Mouse (Mus musculus): ENCODE measurements around the gene Man2b1. TPM values are rescaled to one million over a fixed set of nuclear protein-coding genes. Genes with fewer than 3 reads are reported as not detected.

Man2b1 gene
- 34.7 and 35.7 TPM in 2 replicates for polyA plus RNA-seq (2012; rRNA removed)

- peak within 1 kb of the TSS; percentile 93 for H3K4me3 ChIP-seq (replicated peaks; ENCODE audit: insufficient read depth, low read depth, low read length)
- under 1% methylated on average over 30 of the region's 30 CpGs for WGBS
- TF ChIP-seq CTCF (IDR thresholded peaks at IDR 0.05; ENCODE audit: borderline replicate concordance, insufficient read depth, low read depth, low read length) (0 out of 2 replicates have a peak, but pooled peaks have one; percentile 25), POLR2A (IDR thresholded peaks at IDR 0.05; ENCODE audit: borderline replicate concordance, insufficient read depth, low read length) (peak; percentile 80)
- H3K27ac ChIP-seq (ENCODE audit: insufficient read depth, low read length): peak within 1 kb of the TSS; percentile 70; the same call in 1 of the 2 replicates
- H3K27me3 ChIP-seq (ENCODE audit: control insufficient read depth, insufficient read depth, low read length): no peaks in the 10 kb centered on the region
- peak; percentile 87 to 90 for DNase-seq
- peaks cover 13% of the 10 kb centered on the region for H3K4me1 ChIP-seq (ENCODE audit: control insufficient read depth, insufficient read depth, low read length)
These were observed at the start of gene Man2b1 for GRCm38 (mm10) chr8:85083108-85083813. Gene Man2b1, plus strand, starts transcription at chr8:85083270.

- TF ChIP-seq CTCF (IDR thresholded peaks at IDR 0.05; ENCODE audit: borderline replicate concordance, insufficient read depth, low read depth, low read length): no peak
- no peak for TF ChIP-seq POLR2A (IDR thresholded peaks at IDR 0.05; ENCODE audit: borderline replicate concordance, insufficient read depth, low read length)
- no peak for DNase-seq
- Histone ChIP-seq H3K27ac (ENCODE audit: insufficient read depth, low read length) (no peak overlapping the region), H3K4me3 (replicated peaks; ENCODE audit: insufficient read depth, low read depth, low read length) (no peak overlapping the region), H3K4me1 (ENCODE audit: control insufficient read depth, insufficient read depth, low read length) (peaks cover 11% of the 10 kb centered on the region), H3K27me3 (ENCODE audit: control insufficient read depth, insufficient read depth, low read length) (no peaks in the 10 kb centered on the region)
- 55% methylated on average over 1 of the region's 1 CpGs for WGBS
These were observed 49.2 kb upstream of the Man2b1 start for GRCm38 (mm10) chr8:85033867-85034266.

- no peak for TF ChIP-seq POLR2A (IDR thresholded peaks at IDR 0.05; ENCODE audit: borderline replicate concordance, insufficient read depth, low read length)
- TF ChIP-seq CTCF (IDR thresholded peaks at IDR 0.05; ENCODE audit: borderline replicate concordance, insufficient read depth, low read depth, low read length): no peak
- no peak overlapping the region for H3K27ac ChIP-seq (ENCODE audit: insufficient read depth, low read length)
- peaks cover 7% of the 10 kb centered on the region; the same call in 1 of the 2 replicates for H3K4me1 ChIP-seq (ENCODE audit: control insufficient read depth, insufficient read depth, low read length)
- no peaks in the 10 kb centered on the region for H3K27me3 ChIP-seq (ENCODE audit: control insufficient read depth, insufficient read depth, low read length)
- DNase-seq: peak; percentile 62 to 68
- WGBS: 2% methylated on average over 13 of the region's 13 CpGs
- H3K4me3 ChIP-seq (replicated peaks; ENCODE audit: insufficient read depth, low read depth, low read length): no peak overlapping the region
These were observed 48.3 kb upstream of the Man2b1 start for GRCm38 (mm10) chr8:85034764-85035163.

GRCm38 (mm10) chr8:85035165-85035727 lies 47.8 kb upstream of the Man2b1 start:
- Histone ChIP-seq H3K27ac (ENCODE audit: insufficient read depth, low read length) (no peak overlapping the region), H3K4me1 (ENCODE audit: control insufficient read depth, insufficient read depth, low read length) (peaks cover 7% of the 10 kb centered on the region; the same call in 1 of the 2 replicates), H3K27me3 (ENCODE audit: control insufficient read depth, insufficient read depth, low read length) (no peaks in the 10 kb centered on the region), H3K4me3 (replicated peaks; ENCODE audit: insufficient read depth, low read depth, low read length) (no peak overlapping the region)
- 6% methylated on average over 12 of the region's 12 CpGs for WGBS
- no peak for DNase-seq
- no peak for TF ChIP-seq CTCF (IDR thresholded peaks at IDR 0.05; ENCODE audit: borderline replicate concordance, insufficient read depth, low read depth, low read length)

GRCm38 (mm10) chr8:85035728-85036310 lies 47.3 kb upstream of the Man2b1 start:
- Histone ChIP-seq H3K4me3 (replicated peaks; ENCODE audit: insufficient read depth, low read depth, low read length) (peak overlapping the region; percentile 93), H3K27me3 (ENCODE audit: control insufficient read depth, insufficient read depth, low read length) (no peaks in the 10 kb centered on the region), H3K4me1 (ENCODE audit: control insufficient read depth, insufficient read depth, low read length) (peaks cover 7% of the 10 kb centered on the region; the same call in 1 of the 2 replicates), H3K27ac (ENCODE audit: insufficient read depth, low read length) (no peak overlapping the region)
- no peak for DNase-seq
- 1% methylated on average over 15 of the region's 15 CpGs for WGBS
- no peak for TF ChIP-seq CTCF (IDR thresholded peaks at IDR 0.05; ENCODE audit: borderline replicate concordance, insufficient read depth, low read depth, low read length)
- no peak for TF ChIP-seq POLR2A (IDR thresholded peaks at IDR 0.05; ENCODE audit: borderline replicate concordance, insufficient read depth, low read length)

- DNase-seq: no peak
- Histone ChIP-seq H3K4me1 (ENCODE audit: control insufficient read depth, insufficient read depth, low read length) (peaks cover 7% of the 10 kb centered on the region; the same call in 1 of the 2 replicates), H3K27ac (ENCODE audit: insufficient read depth, low read length) (peak overlapping the region; percentile 17; the same call in 1 of the 2 replicates), H3K4me3 (replicated peaks; ENCODE audit: insufficient read depth, low read depth, low read length) (peak overlapping the region; percentile 93), H3K27me3 (ENCODE audit: control insufficient read depth, insufficient read depth, low read length) (no peaks in the 10 kb centered on the region)
- WGBS: under 1% methylated on average over 9 of the region's 9 CpGs
- TF ChIP-seq CTCF (IDR thresholded peaks at IDR 0.05; ENCODE audit: borderline replicate concordance, insufficient read depth, low read depth, low read length) (no peak), POLR2A (IDR thresholded peaks at IDR 0.05; ENCODE audit: borderline replicate concordance, insufficient read depth, low read length) (peak; percentile 64; the same call in 1 of the 2 replicates)
These were observed 46.7 kb upstream of the Man2b1 start for GRCm38 (mm10) chr8:85036381-85036717.

- Histone ChIP-seq H3K4me3 (replicated peaks; ENCODE audit: insufficient read depth, low read depth, low read length) (peak within 1 kb of the TSS; percentile 93), H3K27me3 (ENCODE audit: control insufficient read depth, insufficient read depth, low read length) (no peaks in the 10 kb centered on the region), H3K27ac (ENCODE audit: insufficient read depth, low read length) (peak within 1 kb of the TSS; percentile 92), H3K4me1 (ENCODE audit: control insufficient read depth, insufficient read depth, low read length) (peaks cover 7% of the 10 kb centered on the region; the same call in 1 of the 2 replicates)
- DNase-seq: peak; percentile 90 to 95
- 1% methylated on average over 59 of the region's 59 CpGs for WGBS
- TF ChIP-seq POLR2A (IDR thresholded peaks at IDR 0.05; ENCODE audit: borderline replicate concordance, insufficient read depth, low read length): peak; percentile 10; the same call in 1 of the 2 replicates
- TF ChIP-seq CTCF (IDR thresholded peaks at IDR 0.05; ENCODE audit: borderline replicate concordance, insufficient read depth, low read depth, low read length): no peak
These were observed 46.2 kb upstream of the Man2b1 start, which contains the start of gene Tnpo2 for GRCm38 (mm10) chr8:85036718-85037365. Gene Tnpo2, plus strand, starts transcription at chr8:85036915.

All from cerebellum, adult 2 months (tissue).